Mouse (Mus musculus) embryo, embryonic 10 days (tissue): ENCODE results near the gene Mei1.

Source experiments
- DNase-seq: peaks from one replicate; pipeline ENCODE4 v3.0.0-alpha.2; 2015; ENCODE audit warnings: low spot score

Mei1 gene

DNA sequence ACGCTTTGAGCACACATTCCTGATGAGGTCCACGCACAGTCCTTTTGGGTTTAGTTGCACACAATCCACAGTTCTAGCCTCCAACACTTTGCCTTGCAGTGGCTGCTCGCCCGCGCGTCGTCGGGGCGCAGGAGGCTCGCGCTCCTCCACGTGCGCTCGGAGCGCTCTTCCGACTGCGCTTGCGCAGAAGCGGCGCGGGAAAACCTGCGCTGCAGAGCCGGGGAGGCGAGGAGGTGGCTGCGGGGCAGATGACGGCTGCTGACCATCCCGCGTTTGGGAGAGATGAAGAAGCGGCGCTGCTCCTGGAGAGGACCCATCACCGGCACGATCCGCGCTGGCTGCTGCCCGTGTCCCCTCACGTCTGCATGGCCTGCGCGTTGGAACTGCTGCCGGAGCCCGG, at the start of gene Mei1:
TSS of gene Mei1 (plus strand) at position 99 of the 400 bp plus-strand sequence.
- peak; percentile 14 for DNase-seq

DNA sequence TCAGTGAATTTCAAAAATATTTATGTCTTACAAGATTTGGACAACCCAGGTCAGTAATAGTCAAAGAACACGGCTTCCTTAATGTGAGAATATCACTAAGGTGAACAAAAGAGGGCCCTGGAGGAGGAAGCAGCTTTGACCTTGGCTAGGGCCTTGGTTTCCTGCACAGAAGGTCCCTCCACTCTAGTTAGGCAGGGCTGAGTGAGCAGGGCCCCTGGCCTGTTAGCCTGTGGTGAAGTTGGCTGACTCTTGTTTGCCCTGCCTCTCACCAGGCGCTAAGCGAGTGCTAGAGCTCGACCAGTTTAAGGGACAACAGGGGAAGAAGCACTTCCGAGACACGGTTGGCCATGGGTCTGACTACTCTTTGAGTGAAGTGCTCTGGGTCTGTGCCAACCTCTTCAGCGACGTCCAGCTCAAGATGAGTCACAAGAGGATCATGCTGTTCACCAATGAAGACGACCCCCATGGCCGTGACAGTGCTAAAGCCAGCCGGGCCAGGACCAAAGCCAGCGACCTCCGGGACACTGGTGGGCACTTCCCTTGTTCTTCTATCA, 47.2 kb upstream of the Mei1 start:
- DNase-seq, result no peak

DNA sequence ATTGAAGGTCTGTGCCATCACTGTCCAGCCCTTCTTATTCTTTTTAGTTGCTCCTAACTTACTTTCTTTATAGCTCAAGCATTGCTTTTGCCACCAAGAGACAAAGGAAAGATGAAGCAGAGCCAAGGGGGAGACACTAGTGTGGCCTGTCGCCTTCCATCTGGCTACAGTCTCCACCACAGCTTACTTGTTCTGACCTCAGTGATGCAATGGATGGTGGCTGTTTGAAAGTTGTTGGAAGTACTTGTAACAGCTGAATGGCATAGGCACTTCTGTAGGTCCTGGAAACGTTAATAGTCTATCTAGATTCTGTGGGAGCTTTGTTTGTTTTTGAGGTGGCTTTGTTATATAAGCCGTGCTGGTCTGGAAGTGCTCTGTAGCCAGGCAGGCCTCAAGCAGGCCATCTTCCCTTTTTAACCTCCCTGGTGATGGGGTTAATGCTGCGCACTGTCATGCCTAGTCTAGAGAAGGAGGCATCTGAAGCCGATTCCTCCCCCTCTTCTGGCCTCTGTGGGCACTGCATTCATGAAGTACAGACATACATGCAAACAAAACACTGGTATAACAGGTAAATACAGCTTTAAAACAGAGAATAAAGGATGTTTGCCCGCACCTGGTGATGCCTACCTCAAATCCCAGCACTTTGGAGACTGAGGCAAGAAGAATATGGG, 45.7 kb upstream of the Mei1 start:
- DNase-seq, result no peak

DNA sequence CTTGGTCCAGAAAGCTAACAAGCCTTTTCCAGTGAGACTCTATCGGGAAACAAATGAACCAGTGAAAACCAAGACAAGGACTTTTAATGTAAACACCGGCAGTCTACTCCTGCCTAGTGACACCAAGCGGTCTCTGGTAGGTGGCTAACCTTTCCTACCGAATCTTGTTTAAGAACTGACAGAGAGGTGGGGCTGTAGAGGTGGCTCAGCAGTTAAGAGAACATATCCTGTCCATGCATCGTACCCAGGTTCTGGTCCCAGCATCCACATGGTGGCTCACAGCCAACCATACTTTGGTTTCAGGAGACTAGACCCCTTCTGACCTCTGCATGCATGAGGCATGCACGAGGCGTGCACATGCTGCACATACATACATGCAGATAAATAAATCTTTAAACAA, 42.5 kb upstream of the Mei1 start:
- no peak for DNase-seq

DNA sequence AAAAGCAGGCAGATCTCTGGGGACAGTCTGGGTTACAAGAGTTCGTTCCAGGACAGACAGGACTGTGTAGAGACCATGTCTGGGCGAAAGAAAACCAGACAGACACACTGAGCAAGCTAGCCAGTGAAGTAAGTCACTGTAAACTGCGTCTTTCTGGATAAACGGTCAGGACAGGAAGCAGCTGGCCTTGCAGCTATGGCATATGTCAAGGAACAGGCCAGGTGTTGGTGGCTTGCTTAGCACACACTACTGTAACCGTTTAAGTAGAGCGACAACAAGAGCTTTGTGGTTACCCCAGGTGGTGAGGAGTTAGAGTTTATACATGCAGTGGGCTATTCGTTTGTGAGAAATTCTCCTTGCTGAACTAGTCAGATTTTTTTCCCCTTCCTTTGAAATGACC, 42.1 kb upstream of the Mei1 start:
- DNase-seq, result no peak

DNA sequence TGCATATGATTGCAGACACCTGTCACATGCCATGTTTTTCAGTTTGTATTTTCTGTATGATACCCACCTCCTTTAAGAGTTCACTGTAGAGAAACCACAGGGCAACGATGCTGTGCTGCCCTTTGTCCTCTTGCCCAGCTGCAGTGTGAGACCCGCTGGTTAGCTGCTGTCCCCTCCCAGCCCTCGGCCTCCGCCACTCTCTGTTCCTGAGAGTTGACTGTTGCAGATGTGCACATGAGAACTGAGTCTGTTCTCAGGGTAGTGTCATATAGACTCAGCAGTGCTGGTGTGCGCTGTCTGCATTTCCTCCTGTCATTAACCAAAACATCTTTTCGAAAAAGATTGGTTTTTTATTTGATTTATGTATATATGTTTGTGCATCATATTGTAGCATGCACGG, 37.4 kb upstream of the Mei1 start:
- DNase-seq, result no peak

GRCm38 (mm10) chr15:82033762-82034161, 36.0 kb upstream of the Mei1 start, which contains the start of gene Desi1:
Desi1 (minus strand) TSS chr15:82033862.
- no peak for DNase-seq

GRCm38 (mm10) chr15:82035904-82036689, 33.7 kb upstream of the Mei1 start:
- peak; percentile 65 for DNase-seq

GRCm38 (mm10) chr15:82040650-82041049, 29.1 kb upstream of the Mei1 start:
- DNase-seq, result peak; percentile 80

DNA sequence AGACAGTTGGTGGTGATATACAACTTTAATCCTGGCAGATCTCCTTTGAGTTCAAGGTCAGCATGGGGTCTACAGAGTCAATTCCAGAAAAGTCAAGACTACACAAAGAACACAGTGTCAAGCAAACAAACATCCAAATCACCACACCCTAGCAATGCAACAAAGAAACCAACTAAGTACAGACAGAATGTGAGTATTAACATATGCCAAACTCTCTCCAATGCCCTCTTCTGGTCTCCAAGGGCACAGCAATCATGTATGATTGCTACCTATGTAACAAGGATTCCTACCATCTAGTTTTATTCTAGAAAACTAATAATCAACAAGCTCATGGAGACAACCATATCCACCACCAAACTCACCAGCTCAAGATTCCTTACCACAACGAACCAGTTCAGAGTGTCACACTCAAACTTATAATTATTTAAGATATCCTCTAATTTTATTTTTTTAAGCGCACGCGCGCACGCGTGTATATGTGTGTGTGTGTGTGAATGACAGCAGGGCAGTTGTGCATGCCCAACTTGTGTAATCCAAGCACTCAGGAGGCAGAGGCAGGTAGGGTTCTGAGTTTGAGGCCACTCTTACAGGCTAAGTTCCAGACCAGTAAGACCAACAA, 25.5 kb upstream of the Mei1 start:
- peak; percentile 28 for DNase-seq

DNA sequence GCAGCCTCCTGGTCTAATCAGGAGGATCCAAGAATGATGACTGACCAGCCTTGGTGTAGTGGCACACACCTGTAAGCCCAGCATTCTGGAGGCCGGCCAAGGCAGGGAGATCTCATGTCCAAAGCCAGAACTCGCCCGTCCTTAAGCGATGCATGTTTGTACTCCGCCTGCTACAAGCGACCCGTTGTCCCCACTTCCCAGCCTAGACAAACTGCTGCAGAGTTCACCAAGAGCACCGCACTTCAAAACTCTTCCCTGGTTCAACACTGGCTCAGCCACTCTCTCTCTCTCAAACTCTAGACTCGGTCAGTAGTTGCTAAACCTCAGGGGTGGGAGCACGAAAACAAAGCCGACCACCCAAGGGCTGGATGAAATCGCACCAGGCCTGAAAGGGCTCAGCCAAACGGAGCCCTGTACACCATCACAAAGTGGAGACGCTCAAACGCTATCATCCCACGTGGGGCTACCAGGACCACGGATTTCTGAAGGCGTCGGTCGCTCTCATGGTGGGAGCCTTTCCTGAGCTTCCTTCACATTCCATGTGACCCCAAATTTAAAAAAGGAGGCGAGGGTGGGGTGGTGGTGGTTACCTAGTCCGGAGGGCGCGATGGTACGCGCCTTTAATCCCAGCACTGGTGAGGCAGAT, 23.4 kb upstream of the Mei1 start:
- peak; percentile 23 for DNase-seq

DNA sequence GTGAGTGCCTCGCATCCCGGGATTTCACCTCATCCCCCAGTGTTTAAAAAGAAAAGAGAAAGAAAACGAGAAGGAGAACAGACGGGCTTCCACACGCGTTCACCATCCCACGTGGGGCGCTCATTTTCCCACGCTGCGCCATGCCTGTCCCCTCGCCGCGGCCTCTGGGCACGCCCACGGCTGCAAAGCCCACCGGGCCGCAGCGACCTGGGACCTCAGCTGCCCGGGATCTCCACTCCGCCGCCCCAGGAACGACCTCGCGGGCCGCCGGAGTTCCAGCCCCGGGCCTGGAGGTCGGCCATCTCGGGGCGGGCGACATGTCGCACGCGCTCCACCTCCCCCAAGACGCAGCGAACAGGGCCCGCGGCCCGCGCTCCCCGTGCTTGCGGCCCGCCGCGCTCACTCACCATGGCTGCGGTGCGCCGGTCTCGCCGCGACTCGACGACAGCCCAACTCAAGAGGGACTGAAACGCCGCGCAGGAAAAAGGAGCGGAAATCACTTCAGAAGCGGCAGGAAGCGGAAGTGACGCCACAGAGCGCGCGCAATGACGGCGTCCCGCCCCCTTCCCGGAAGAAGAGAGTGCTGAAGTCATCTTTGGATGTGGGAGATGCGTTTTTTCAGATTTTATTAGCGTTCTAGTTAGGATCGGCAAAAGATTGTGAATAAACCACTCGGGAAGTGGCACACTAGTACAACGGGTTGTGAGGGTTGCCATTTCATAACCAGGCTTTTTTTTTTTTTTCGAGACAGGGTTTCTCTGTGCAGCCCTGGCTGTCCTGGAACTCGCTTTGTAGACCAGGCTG, 22.5 kb upstream of the Mei1 start, which contains the start of gene Snu13:
TSS of gene Snu13 (minus strand) at position 519 of the 804 bp plus-strand sequence.
- peak; percentile 96 for DNase-seq

DNA sequence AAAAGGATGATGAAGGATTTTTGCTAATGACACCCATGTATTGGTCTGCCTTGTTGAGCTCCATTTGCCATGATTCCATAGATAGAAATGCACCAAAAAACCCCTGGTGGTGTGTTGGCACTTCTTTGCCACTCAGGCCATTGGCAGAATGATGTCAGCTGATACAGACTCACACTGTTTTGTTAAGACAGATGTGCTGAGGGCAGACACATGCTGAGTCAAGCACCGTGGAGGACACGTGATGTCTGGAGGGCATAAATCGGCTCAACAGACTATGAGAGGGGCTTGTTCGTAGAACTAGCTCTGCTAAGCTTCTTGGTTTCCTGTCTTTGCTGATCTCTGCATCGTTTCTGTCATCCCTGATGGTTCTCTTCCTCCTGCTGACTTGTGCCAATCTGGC, 17.3 kb upstream of the Mei1 start:
- no peak for DNase-seq

DNA sequence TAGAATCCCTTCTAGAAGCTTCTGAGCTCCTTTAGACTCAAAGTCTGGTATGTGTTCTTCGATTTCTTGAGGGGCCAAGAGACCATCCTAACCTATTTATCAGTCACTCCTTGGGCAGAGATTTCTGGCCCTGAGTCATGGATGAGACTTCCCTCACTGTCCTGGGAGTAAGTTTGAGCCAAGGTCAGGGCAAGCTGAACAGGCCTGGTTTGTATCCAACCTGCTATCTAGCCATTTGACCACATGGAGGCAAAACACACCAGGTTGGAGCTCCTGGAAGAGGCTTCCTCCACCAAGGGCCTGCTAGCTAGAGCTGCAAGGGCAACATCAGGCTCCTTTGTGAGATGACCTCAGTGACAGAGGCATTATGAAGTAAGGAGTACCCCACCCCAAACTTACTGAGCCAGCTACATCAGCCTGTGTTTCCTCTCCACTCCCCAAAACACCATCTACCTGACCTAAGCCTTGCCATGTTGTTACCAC, 11.0 kb upstream of the Mei1 start, which contains the start of gene 4930407I10Rik:
TSS of gene 4930407I10Rik (plus strand) at position 433 of the 483 bp plus-strand sequence.
- DNase-seq, result no peak

GRCm38 (mm10) chr15:82063909-82064308, 5.9 kb upstream of the Mei1 start:
- no peak for DNase-seq

DNA sequence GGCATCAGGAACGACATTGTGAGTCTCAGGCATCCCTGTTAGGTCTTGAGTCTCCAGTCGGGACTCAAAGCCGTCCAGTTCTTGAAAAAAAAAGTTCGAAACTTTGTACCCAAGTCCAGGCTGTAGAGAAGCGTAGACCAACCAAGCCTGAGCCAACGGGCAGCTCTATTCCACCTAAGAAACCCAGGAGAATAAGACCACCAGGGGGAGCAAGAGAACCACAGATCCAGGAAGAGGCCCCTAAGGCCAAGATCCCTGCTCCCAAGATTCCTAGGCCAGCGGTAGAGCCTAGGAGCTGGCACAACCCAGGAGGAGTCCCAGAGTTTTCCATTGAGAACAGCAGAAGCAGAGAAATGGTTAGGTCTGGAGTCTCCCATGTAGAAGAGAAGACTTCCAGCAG, 4.3 kb upstream of the Mei1 start:
- peak; percentile 85 for DNase-seq

DNA sequence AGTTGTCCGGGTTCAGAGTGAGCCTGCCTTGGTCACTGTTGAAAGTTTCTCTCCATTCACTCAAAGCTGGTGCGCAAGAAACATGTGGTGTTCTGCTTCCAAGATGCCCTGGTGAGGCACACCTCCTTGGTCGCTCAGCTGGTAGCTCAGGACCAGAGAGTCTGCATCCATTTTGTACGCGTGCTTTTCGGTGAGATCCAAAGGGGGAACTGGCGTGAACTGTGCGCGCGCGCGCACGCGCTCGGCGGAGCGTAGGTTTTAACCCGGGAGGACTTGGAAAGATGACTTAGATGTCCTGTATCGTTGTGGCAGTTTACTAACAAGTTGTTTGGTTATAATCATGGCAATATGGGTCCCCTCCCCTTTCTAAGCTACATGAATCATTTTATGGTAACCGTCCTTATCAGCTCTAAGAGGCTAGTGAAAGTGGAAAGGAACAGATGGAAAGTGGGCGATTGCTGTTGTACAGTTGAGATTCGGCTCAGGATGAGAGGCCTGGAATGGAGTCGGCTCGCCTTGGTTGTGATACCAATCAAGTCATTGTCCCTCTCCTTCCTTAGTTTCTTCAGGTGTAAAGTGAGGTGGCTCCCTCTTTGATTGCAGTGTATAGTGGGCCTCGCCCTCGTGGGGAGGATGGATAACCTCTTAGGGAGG, 2.1 kb downstream of the Mei1 start:
- no peak for DNase-seq

DNA sequence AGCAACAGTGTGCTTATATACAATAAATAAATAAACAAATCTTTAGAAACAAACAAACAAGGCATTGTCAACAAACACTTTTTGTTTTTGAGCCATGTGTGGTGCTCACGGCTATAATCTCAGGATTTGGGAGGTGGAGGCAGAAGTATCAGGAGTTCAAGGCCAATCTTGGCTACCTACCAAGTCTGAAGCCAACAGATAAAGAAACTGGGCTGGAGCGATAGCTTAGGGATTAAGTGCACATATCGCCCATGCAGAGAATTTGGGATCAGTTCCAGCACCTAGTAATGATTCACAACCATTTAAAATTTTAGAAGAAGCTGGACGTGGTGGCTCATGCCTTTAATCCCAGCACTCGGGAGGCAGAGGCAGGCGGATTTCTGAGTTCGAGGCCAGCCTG, 3.7 kb downstream of the Mei1 start:
- no peak for DNase-seq

DNA sequence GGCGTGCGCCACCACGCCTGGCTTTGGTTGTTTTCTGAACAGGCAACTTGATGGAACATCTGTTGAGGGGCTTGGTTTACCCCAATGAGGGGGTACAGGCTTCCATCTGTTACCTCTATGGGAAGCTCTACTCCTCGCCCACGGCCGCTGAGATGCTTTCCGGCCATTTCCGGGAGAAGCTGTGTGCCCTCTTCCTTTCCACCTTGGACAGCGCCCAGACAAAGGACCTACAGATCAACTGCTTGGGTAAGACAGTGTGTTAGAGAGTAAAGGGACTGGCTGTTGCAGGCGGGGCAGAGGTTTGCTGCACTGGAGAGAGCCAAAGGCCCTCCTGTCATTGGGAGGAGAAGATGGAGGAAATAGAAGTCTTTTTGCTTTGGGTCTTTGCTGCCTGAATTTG, 10.1 kb downstream of the Mei1 start:
- DNase-seq, result peak; percentile 47

GRCm38 (mm10) chr15:82081161-82081560, 11.4 kb downstream of the Mei1 start:
- peak; percentile 62 for DNase-seq

DNA sequence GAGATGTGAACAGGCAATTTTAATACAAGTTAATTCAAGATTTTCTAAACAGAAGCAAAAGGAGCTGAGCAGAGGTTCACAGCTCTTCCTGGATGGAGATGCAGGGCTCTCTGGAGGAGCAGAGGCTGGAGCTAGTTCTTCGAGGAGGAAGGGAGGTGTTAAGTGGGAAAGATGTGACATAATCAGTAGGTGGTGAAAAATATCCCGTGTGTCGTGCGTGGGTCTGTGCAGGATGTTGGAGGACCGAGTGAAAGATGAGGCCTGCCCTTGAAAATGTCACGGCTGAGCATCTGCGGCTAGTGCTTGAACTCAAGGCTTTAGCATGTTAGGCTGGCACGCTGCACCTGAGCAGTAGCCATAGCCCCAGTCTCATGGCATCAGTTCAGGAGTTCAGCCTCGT, 15.8 kb downstream of the Mei1 start:
- DNase-seq, result no peak
